Mouse (Mus musculus): ENCODE data around the gene Jph3.

DNA sequence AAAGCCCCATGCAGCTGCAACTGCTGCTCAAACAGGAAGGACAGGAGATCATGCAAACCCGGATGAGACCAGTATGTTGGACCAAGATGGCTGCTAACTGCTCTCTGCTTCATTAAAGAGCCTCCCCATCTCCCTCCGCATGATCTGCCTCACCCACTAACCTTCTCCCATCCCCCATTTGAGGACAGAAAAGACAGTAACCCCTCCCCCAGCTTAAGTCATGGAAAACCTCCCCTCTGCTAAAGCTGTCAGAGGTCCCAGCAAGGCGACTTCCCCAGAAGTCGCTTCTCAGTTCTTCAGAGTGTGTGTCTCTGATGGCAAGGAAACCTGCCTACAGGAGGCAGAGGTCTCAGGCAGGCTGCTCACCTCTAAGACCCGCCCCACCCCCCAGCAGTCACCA lies 40.9 kb upstream of the Jph3 start:
- TF ChIP-seq CTCF (IDR thresholded peaks at IDR 0.05; ENCODE audit: low read depth, low read length) (no peak), POLR2A (IDR thresholded peaks at IDR 0.05; ENCODE audit: extremely low read depth, insufficient read depth, low read length) (no peak)

Measured in liver, adult 2 months (tissue).